Mouse (Mus musculus) cerebellum, adult 2 months (tissue): Measurements from ENCODE around the gene Hoxd13.

Experiments
- CTCF ChIP-seq: fragments of 200-500 bp; IDR thresholded peaks from 2 replicates; pipeline ENCODE4 v1.5.1; 2011; ENCODE audit warnings: low read depth, mild to moderate bottlenecking, control low read depth, low read length, moderate library complexity, borderline replicate concordance; ENCODE audit not compliant: insufficient read depth
- POLR2A ChIP-seq: fragments of 200-500 bp; IDR thresholded peaks from 2 replicates; pipeline ENCODE4 v1.6.1; 2011; ENCODE audit warnings: low read length, control low read depth, borderline replicate concordance; ENCODE audit not compliant: insufficient read depth

DNA sequence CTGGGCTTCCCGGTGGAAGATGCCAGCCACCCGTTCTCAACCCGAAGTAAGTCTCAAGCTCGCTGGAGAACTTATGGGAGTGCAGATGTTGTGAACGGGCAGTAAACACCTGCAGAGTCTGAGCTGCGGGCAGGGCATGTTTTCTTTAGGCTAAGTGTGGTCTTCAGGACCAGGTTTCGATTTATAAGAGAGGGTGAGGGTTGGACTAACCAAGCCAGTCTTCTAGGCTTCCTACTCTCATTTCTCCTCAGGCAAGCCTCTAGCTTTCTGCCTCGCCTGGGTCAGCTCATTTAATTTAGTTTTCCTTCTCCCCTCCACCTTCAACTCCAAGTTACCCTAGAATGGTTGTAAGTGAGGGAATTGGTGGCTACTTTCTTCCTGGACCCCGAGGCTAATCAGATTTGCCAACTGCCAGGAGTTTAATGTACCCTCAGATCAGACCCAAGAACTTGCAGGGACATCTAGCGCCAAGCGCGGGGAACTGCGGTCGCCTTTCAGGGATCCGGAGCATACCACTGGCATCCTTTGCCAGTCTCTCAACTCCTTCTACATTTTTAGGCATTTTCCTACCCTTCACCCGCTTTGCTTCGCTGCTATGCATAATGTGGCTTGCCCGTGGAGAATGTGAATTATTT is 4.7 kb upstream of the Hoxd13 start:
- peak; percentile 51; the same call in 1 of the 2 replicates for TF ChIP-seq CTCF
- TF ChIP-seq POLR2A: no peak
